Mouse (Mus musculus): ENCODE data around the gene Rimbp2. TPM values are rescaled to one million over a fixed set of nuclear protein-coding genes. Genes with fewer than 3 reads are reported as not detected.

Rimbp2 gene
- polyA plus RNA-seq, 1 experiment, result 1.1 TPM

GRCm38 (mm10) chr5:128822843-128823242, 130.4 kb downstream of the Rimbp2 start:
- 76% methylated on average over 3 of the region's 3 CpGs for WGBS
- H3K4me3 ChIP-seq (ENCODE audit: low read depth, low read length), result no peak overlapping the region
- TF ChIP-seq CTCF (IDR thresholded peaks at IDR 0.05; ENCODE audit: extremely low read depth, insufficient read length, insufficient replicate concordance, low read depth, low read length) (no peak), POLR2A (IDR thresholded peaks at IDR 0.05; ENCODE audit: low read depth, low read length) (no peak)
- H3K27ac ChIP-seq (ENCODE audit: insufficient read depth, low read depth, low read length), result no peak overlapping the region
- H3K36me3 ChIP-seq (ENCODE audit: control insufficient read depth, insufficient read depth, low read length), result no peaks in the 10 kb centered on the region
- H3K4me1 ChIP-seq (ENCODE audit: control insufficient read depth, insufficient read depth, insufficient read length, low read length), result no peaks in the 10 kb centered on the region
- no peaks in the 10 kb centered on the region for H3K27me3 ChIP-seq (ENCODE audit: control insufficient read depth, insufficient read depth, low read length)

GRCm38 (mm10) chr5:128819638-128820285, 133.5 kb downstream of the Rimbp2 start:
- no peak overlapping the region for H3K4me3 ChIP-seq (ENCODE audit: low read depth, low read length)
- no peaks in the 10 kb centered on the region for H3K36me3 ChIP-seq (ENCODE audit: control insufficient read depth, insufficient read depth, low read length)
- WGBS, result 53% methylated on average over 12 of the region's 12 CpGs
- TF ChIP-seq POLR2A (IDR thresholded peaks at IDR 0.05; ENCODE audit: low read depth, low read length) (no peak), CTCF (IDR thresholded peaks at IDR 0.05; ENCODE audit: extremely low read depth, insufficient read length, insufficient replicate concordance, low read depth, low read length) (no peak)
- no peaks in the 10 kb centered on the region for H3K4me1 ChIP-seq (ENCODE audit: control insufficient read depth, insufficient read depth, insufficient read length, low read length)
- H3K27me3 ChIP-seq (ENCODE audit: control insufficient read depth, insufficient read depth, low read length), result no peaks in the 10 kb centered on the region
- no peak overlapping the region for H3K27ac ChIP-seq (ENCODE audit: insufficient read depth, low read depth, low read length)

- 72% methylated on average over 8 of the region's 8 CpGs for WGBS
- H3K27me3 ChIP-seq (ENCODE audit: control insufficient read depth, insufficient read depth, low read length), result no peaks in the 10 kb centered on the region
- TF ChIP-seq CTCF (IDR thresholded peaks at IDR 0.05; ENCODE audit: extremely low read depth, insufficient read length, insufficient replicate concordance, low read depth, low read length) (no peak), POLR2A (IDR thresholded peaks at IDR 0.05; ENCODE audit: low read depth, low read length) (no peak)
- H3K4me1 ChIP-seq (ENCODE audit: control insufficient read depth, insufficient read depth, insufficient read length, low read length), result no peaks in the 10 kb centered on the region
- H3K27ac ChIP-seq (ENCODE audit: insufficient read depth, low read depth, low read length), result no peak overlapping the region
- H3K36me3 ChIP-seq (ENCODE audit: control insufficient read depth, insufficient read depth, low read length), result no peaks in the 10 kb centered on the region
- no peak overlapping the region for H3K4me3 ChIP-seq (ENCODE audit: low read depth, low read length)
Observed at GRCm38 (mm10) chr5:128815629-128816028, 137.7 kb downstream of the Rimbp2 start.

DNA sequence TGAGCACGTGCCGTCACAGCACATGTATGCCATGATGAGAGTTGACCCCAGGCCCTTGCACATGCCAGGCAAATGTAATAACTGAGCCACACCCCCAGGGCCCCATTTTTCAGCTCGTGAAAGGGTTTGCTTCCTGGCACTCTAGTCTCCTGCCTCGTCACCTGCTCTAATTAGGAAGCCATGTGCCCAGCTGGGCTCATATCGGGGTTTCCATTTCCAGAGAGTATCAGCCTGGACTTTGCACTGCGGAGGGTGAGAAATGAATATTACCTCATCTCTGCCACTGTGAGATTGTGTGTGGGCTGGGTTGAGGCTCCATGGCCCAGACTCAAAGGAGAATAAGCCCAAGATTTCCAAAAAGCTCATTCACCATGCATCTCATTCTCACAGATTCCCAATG, 138.2 kb downstream of the Rimbp2 start:
- TF ChIP-seq POLR2A (IDR thresholded peaks at IDR 0.05; ENCODE audit: low read depth, low read length), result no peak
- TF ChIP-seq CTCF (IDR thresholded peaks at IDR 0.05; ENCODE audit: extremely low read depth, insufficient read length, insufficient replicate concordance, low read depth, low read length), result no peak
- Histone ChIP-seq H3K4me1 (ENCODE audit: control insufficient read depth, insufficient read depth, insufficient read length, low read length) (no peaks in the 10 kb centered on the region), H3K27me3 (ENCODE audit: control insufficient read depth, insufficient read depth, low read length) (no peaks in the 10 kb centered on the region), H3K36me3 (ENCODE audit: control insufficient read depth, insufficient read depth, low read length) (no peaks in the 10 kb centered on the region), H3K27ac (ENCODE audit: insufficient read depth, low read depth, low read length) (no peak overlapping the region), H3K4me3 (ENCODE audit: low read depth, low read length) (no peak overlapping the region)
- 59% methylated on average over 6 of the region's 6 CpGs for WGBS

GRCm38 (mm10) chr5:128813121-128813520, 140.2 kb downstream of the Rimbp2 start:
- H3K4me1 ChIP-seq (ENCODE audit: control insufficient read depth, insufficient read depth, insufficient read length, low read length), result no peaks in the 10 kb centered on the region
- H3K27ac ChIP-seq (ENCODE audit: insufficient read depth, low read depth, low read length), result no peak overlapping the region
- no peak for TF ChIP-seq CTCF (IDR thresholded peaks at IDR 0.05; ENCODE audit: extremely low read depth, insufficient read length, insufficient replicate concordance, low read depth, low read length)
- TF ChIP-seq POLR2A (IDR thresholded peaks at IDR 0.05; ENCODE audit: low read depth, low read length), result no peak
- no peak overlapping the region for H3K4me3 ChIP-seq (ENCODE audit: low read depth, low read length)
- H3K27me3 ChIP-seq (ENCODE audit: control insufficient read depth, insufficient read depth, low read length), result no peaks in the 10 kb centered on the region
- no peaks in the 10 kb centered on the region for H3K36me3 ChIP-seq (ENCODE audit: control insufficient read depth, insufficient read depth, low read length)
- 23% methylated on average over 11 of the region's 11 CpGs for WGBS

- Histone ChIP-seq H3K36me3 (ENCODE audit: control insufficient read depth, insufficient read depth, low read length) (no peaks in the 10 kb centered on the region), H3K27ac (ENCODE audit: insufficient read depth, low read depth, low read length) (no peak overlapping the region), H3K4me3 (ENCODE audit: low read depth, low read length) (no peak overlapping the region), H3K4me1 (ENCODE audit: control insufficient read depth, insufficient read depth, insufficient read length, low read length) (no peaks in the 10 kb centered on the region), H3K27me3 (ENCODE audit: control insufficient read depth, insufficient read depth, low read length) (no peaks in the 10 kb centered on the region)
- TF ChIP-seq POLR2A (IDR thresholded peaks at IDR 0.05; ENCODE audit: low read depth, low read length) (no peak), CTCF (IDR thresholded peaks at IDR 0.05; ENCODE audit: extremely low read depth, insufficient read length, insufficient replicate concordance, low read depth, low read length) (no peak)
- WGBS, result 80% methylated on average over 6 of the region's 6 CpGs
Observed at GRCm38 (mm10) chr5:128811431-128811830, 141.9 kb downstream of the Rimbp2 start.

GRCm38 (mm10) chr5:128810006-128810405, 143.3 kb downstream of the Rimbp2 start:
- WGBS, result 52% methylated on average over 12 of the region's 12 CpGs
- Histone ChIP-seq H3K4me3 (ENCODE audit: low read depth, low read length) (no peak overlapping the region), H3K4me1 (ENCODE audit: control insufficient read depth, insufficient read depth, insufficient read length, low read length) (no peaks in the 10 kb centered on the region), H3K27me3 (ENCODE audit: control insufficient read depth, insufficient read depth, low read length) (no peaks in the 10 kb centered on the region), H3K36me3 (ENCODE audit: control insufficient read depth, insufficient read depth, low read length) (no peaks in the 10 kb centered on the region), H3K27ac (ENCODE audit: insufficient read depth, low read depth, low read length) (no peak overlapping the region)
- TF ChIP-seq POLR2A (IDR thresholded peaks at IDR 0.05; ENCODE audit: low read depth, low read length) (no peak), CTCF (IDR thresholded peaks at IDR 0.05; ENCODE audit: extremely low read depth, insufficient read length, insufficient replicate concordance, low read depth, low read length) (no peak)
